Mouse (Mus musculus): ENCODE data around the gene Tgfbr2.
A peak's percentile ranks its signal among the peaks of the same experiment; 100 is the strongest.

Tgfbr2 gene

GRCm38 (mm10) chr9:116119990-116120389 is 55.2 kb downstream of the Tgfbr2 start:
- no peak for DNase-seq (ENCODE audit: low read depth in 2 of 2, low spot score in 2 of 2)

GRCm38 (mm10) chr9:116118332-116118872 is 56.8 kb downstream of the Tgfbr2 start:
- DNase-seq (ENCODE audit: low read depth in 2 of 2, low spot score in 2 of 2) = no peak

- DNase-seq (ENCODE audit: low read depth in 2 of 2, low spot score in 2 of 2) = no peak
These were observed 59.3 kb downstream of the Tgfbr2 start for GRCm38 (mm10) chr9:116115875-116116274.

- DNase-seq (ENCODE audit: low read depth in 2 of 2, low spot score in 2 of 2) = peak; percentile 63 to 76
These were observed 60.8 kb downstream of the Tgfbr2 start for GRCm38 (mm10) chr9:116114339-116114738.

- no peak for DNase-seq (ENCODE audit: low read depth in 2 of 2, low spot score in 2 of 2)
These were observed 63.8 kb downstream of the Tgfbr2 start for GRCm38 (mm10) chr9:116111149-116111970.

- DNase-seq (ENCODE audit: low read depth in 2 of 2, low spot score in 2 of 2) = no peak
These were observed 66.4 kb downstream of the Tgfbr2 start for GRCm38 (mm10) chr9:116108729-116109128.

- DNase-seq (ENCODE audit: low read depth in 2 of 2, low spot score in 2 of 2) = no peak
These were observed 70.4 kb downstream of the Tgfbr2 start for GRCm38 (mm10) chr9:116104770-116105169.

GRCm38 (mm10) chr9:116101842-116102241 is 73.3 kb downstream of the Tgfbr2 start:
- no peak for DNase-seq (ENCODE audit: low read depth in 2 of 2, low spot score in 2 of 2)

- DNase-seq (ENCODE audit: low read depth in 2 of 2, low spot score in 2 of 2) = no peak
These were observed 75.1 kb downstream of the Tgfbr2 start for GRCm38 (mm10) chr9:116100015-116100414.

GRCm38 (mm10) chr9:116099596-116099993 is 75.6 kb downstream of the Tgfbr2 start:
- no peak for DNase-seq (ENCODE audit: low read depth in 2 of 2, low spot score in 2 of 2)

GRCm38 (mm10) chr9:116098724-116099595 is 76.2 kb downstream of the Tgfbr2 start:
- no peak for DNase-seq (ENCODE audit: low read depth in 2 of 2, low spot score in 2 of 2)

GRCm38 (mm10) chr9:116091921-116092320 is 83.2 kb downstream of the Tgfbr2 start:
- DNase-seq (ENCODE audit: low read depth in 2 of 2, low spot score in 2 of 2) = peak in 1 of 2 experiments; percentile 20

GRCm38 (mm10) chr9:116091101-116091841 is 83.9 kb downstream of the Tgfbr2 start:
- DNase-seq (ENCODE audit: low read depth in 2 of 2, low spot score in 2 of 2) = peak in 1 of 2 experiments; percentile 36

GRCm38 (mm10) chr9:116090296-116090695 is 84.9 kb downstream of the Tgfbr2 start:
- no peak for DNase-seq (ENCODE audit: low read depth in 2 of 2, low spot score in 2 of 2)

GRCm38 (mm10) chr9:116088912-116089311 is 86.2 kb downstream of the Tgfbr2 start:
- DNase-seq (ENCODE audit: low read depth in 2 of 2, low spot score in 2 of 2) = peak in 1 of 2 experiments; percentile 39

- peak; percentile 53 to 72 for DNase-seq (ENCODE audit: low read depth in 2 of 2, low spot score in 2 of 2)
These were observed 87.3 kb downstream of the Tgfbr2 start for GRCm38 (mm10) chr9:116087880-116088279.

GRCm38 (mm10) chr9:116087263-116087662 is 87.9 kb downstream of the Tgfbr2 start:
- no peak for DNase-seq (ENCODE audit: low read depth in 2 of 2, low spot score in 2 of 2)

- no peak for DNase-seq (ENCODE audit: low read depth in 2 of 2, low spot score in 2 of 2)
These were observed 89.2 kb downstream of the Tgfbr2 start for GRCm38 (mm10) chr9:116085999-116086398.

- peak; percentile 52 to 71 for DNase-seq (ENCODE audit: low read depth in 2 of 2, low spot score in 2 of 2)
These were observed 90.7 kb downstream of the Tgfbr2 start for GRCm38 (mm10) chr9:116084324-116084931.

- no peak for DNase-seq (ENCODE audit: low read depth in 2 of 2, low spot score in 2 of 2)
These were observed 91.3 kb downstream of the Tgfbr2 start for GRCm38 (mm10) chr9:116083726-116084323.
